Mouse (Mus musculus) testis, postnatal 14 days (tissue): ENCODE data around the gene Zscan4b.
"Not testable (repeated sequence)": the region's sequence is repeated elsewhere in the genome, so short reads cannot be mapped to it uniquely, and the experiment has no call there.

Experiments
- DNase-seq: peaks from one replicate; pipeline ENCODE4 v3.0.0; 2021; ENCODE audit warnings: low spot score

The Zscan4b gene

DNA sequence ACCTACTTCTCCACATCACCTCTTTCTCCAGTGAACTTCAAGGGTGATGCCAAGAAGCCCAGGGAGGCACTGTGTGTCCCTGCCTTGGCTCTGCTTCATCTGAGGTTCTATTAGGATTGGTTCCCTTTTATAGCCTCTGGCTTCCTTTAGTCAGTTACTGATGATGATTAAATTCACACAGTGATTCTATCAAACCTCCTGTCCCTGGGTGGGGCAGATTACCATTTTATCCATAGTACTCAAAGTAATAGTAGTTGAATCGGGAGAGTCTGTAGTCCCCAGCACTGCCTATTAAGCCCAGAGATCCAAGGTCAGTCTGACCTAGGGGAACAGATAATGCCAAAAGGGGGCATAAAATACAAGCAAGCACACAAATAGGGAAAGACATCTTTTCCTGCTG, at the start of gene Zscan4b:
TSS of gene Zscan4b (minus strand) at position 101 of the 400 bp plus-strand sequence.
- DNase-seq: not testable (repeated sequence)
